Comparison of ENCODE assay signal across 9 mouse cellular contexts in the genomic region with DNA sequence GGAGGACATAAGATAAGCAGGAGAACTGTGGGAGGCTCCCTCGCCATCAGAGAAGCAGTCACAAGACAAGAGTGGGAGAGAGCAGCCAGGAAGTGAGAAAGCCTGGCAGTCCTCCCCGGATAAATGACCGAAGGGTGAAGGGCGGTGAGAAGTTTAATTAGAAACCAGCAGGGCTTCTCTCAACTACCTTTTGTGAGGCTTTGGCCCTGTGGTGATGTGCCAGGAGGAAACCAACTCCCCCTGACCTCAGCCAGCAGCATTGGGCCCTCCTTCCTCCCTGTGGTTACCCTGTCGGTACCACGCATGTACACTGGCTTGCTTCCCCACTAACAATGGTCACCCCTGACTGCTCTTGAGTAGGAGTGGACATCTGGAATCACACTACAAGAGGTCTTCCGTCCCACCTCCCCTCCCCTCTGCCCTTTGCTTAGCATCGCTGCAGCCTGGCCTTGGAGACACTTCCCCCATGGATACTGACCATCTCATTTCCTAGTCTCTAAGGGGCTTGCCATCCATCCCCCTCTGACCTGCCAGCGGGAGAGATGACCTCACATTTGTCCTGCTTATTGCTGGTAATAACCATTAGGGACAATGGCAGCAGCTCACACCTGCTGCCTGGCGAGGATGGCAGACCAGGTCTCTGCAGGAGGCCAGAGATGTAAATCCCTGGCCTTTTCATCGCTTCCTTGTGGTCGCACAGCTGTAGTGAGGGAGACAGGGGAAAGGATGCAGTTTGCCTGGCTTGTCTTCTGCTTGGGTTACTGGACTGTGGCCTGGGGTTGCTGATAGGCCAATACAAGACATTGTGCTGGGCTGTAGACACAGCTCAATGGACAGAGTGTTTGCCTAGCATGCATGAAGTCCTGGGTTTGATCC.
DNase-seq lines count a peak whose midpoint lies in the region; ATAC-seq lines count a peak whose summit lies in the region.
"Had no signal": no experiment of that assay in that cellular context is flagged by ENCODE, and none has a peak within 500 bp of the region (broad histone marks: within the 10 kb centered on the region; RNA-seq: fewer than 3 reads in every experiment).

No protein-coding gene starts in this region.

- intact Hi-C loops in left cerebral cortex, postnatal 14 days (cut with DNase I): no loop called here

- no peaks in the 10 kb centered on the region for H3K9me3 ChIP-seq in midbrain, embryonic 15.5 days

- no peak overlapping the region for H3K4me3 ChIP-seq in midbrain, embryonic 15.5 days
- H3K4me3 ChIP-seq: erythroblast, embryonic 14.5 days had no signal

- H3K4me1 ChIP-seq in midbrain, embryonic 15.5 days: peaks cover 46% of the 10 kb centered on the region

- 33% methylated on average over 12 of the region's 12 CpGs for WGBS in midbrain, embryonic 15.5 days

- no peaks in the 10 kb centered on the region for H3K36me3 ChIP-seq in midbrain, embryonic 15.5 days (replicated peaks)

- ATAC-seq in midbrain, embryonic 15.5 days (replicated peaks): 0 out of 2 replicates have a peak, but pooled peaks have one; percentile 19

- no peak overlapping the region; the same call in 1 of the 2 replicates for H3K27ac ChIP-seq in midbrain, embryonic 15.5 days

- H3K9ac ChIP-seq in midbrain, embryonic 15.5 days: no peak overlapping the region
- H3K9ac ChIP-seq: lung, embryonic 14.5 days had no signal

- H3K27me3 ChIP-seq in midbrain, embryonic 15.5 days (replicated peaks): 0 out of 2 replicates have a peak, but pooled peaks cover 3% of the 10 kb centered on the region

- DNase-seq in embryo, embryonic 10.5 days (ENCODE audit: low spot score): peak; percentile 78
- peak; percentile 28 to 36 for DNase-seq in heart, adult 9 months (ENCODE audit: low spot score in 2 of 2)
- peak; percentile 71 to 78 for DNase-seq in kidney, adult 8-10 months
- DNase-seq in left cerebral cortex, postnatal 14 days (ENCODE audit: low spot score in 2 of 2): no peak
- no peak for DNase-seq in adrenal gland, postnatal 36 days
- DNase-seq in gastrocnemius, postnatal 10 days: no peak
- DNase-seq: lung, embryonic 14.5 days had no signal

- H3K4me2 ChIP-seq in midbrain, embryonic 15.5 days: no peak overlapping the region

Comparison
In these comparisons a context has a peak if more than half of its experiments do, and no peak if none do; other contexts are left out.
1. DNase-seq: peak in embryo, embryonic 10.5 days (single experiment), heart, adult 9 months (2 of 2) and kidney, adult 8-10 months (2 of 2); none in left cerebral cortex, postnatal 14 days (0 of 2), adrenal gland, postnatal 36 days (0 of 2) and gastrocnemius, postnatal 10 days (single experiment).